13 mouse cellular contexts compared by ENCODE assay signal in the genomic region with DNA sequence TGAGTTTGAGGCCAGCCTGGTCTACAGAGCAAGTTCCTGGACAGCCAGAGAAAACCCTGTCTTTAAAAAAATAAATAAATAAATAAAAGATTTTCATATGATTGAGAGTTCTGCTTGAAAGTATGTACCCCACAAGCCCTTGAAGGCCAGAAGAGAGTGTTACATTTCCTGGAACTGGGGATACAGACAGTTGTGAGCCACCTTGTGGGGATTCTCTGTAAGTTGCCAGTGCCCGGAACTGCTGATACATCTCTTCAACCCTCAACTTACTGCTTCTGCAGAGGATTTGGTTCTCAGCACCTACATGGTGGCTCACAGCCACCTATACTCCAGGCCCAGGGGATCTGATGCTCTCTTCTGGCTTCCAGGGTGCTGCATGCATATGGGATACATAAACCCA. TPM values are rescaled to one million over a fixed set of nuclear protein-coding genes. Genes with fewer than 3 reads are reported as not detected.
DNase-seq lines count a peak whose midpoint lies in the region; ATAC-seq and TF ChIP-seq lines count a peak whose summit lies in the region.
"Had no signal": no experiment of that assay in that cellular context is flagged by ENCODE, and none has a peak within 500 bp of the region (broad histone marks: within the 10 kb centered on the region; RNA-seq: fewer than 3 reads in every experiment).

No protein-coding gene starts in this region.

- no peak overlapping the region for H3K9ac ChIP-seq in embryonic facial prominence, embryonic 11.5 days (replicated peaks; ENCODE audit: low read length)
- H3K9ac ChIP-seq: embryonic facial prominence, embryonic 13.5 days; hindbrain, embryonic 15.5 days; limb, embryonic 15.5 days; midbrain, embryonic 12.5 days had no signal

- no peak overlapping the region for H3K4me3 ChIP-seq in embryonic facial prominence, embryonic 11.5 days (ENCODE audit: low read depth, low read length)
- no peak overlapping the region for H3K4me3 ChIP-seq in embryonic facial prominence, embryonic 10.5 days
- no peak overlapping the region for H3K4me3 ChIP-seq in cortical plate, adult 2 months (ENCODE audit: insufficient read depth, low read length)
- H3K4me3 ChIP-seq: embryonic facial prominence, embryonic 13.5 days; hindbrain, embryonic 15.5 days; limb, embryonic 15.5 days; midbrain, embryonic 12.5 days had no signal

- DNase-seq in embryonic facial prominence, embryonic 11.5 days (ENCODE audit: low spot score) = peak; percentile 18
- no peak for DNase-seq in embryonic facial prominence, embryonic 10.5 days (ENCODE audit: low spot score)
- DNase-seq in retina, embryonic 14.5 days (ENCODE audit: low spot score) = peak; percentile 27
- DNase-seq in retina, postnatal 1 day = no peak
- peak; percentile 48 for DNase-seq in thymus, postnatal 4 days
- DNase-seq in layer of hippocampus, adult 9-10 months (ENCODE audit: low spot score) = no peak
- DNase-seq: adrenal gland, postnatal 10 days had no signal

- peak; percentile 33; the same call in 1 of the 2 replicates for TF ChIP-seq CTCF in cortical plate, adult 2 months (IDR thresholded peaks at IDR 0.05; ENCODE audit: extremely low read depth, insufficient read depth, low read length)

- H3K9me3 ChIP-seq in embryonic facial prominence, embryonic 11.5 days (replicated peaks; ENCODE audit: control insufficient read depth, low read length) = no peaks in the 10 kb centered on the region
- no peaks in the 10 kb centered on the region for H3K9me3 ChIP-seq in embryonic facial prominence, embryonic 10.5 days
- H3K9me3 ChIP-seq: embryonic facial prominence, embryonic 13.5 days; hindbrain, embryonic 15.5 days; limb, embryonic 15.5 days; midbrain, embryonic 12.5 days had no signal

- no peaks in the 10 kb centered on the region for H3K27me3 ChIP-seq in embryonic facial prominence, embryonic 11.5 days (ENCODE audit: control insufficient read depth, insufficient read depth, low read length)
- H3K27me3 ChIP-seq in embryonic facial prominence, embryonic 10.5 days (replicated peaks; ENCODE audit: low read depth, poor library complexity, severe bottlenecking) = no peaks in the 10 kb centered on the region; the same call in 1 of the 2 replicates
- H3K27me3 ChIP-seq: embryonic facial prominence, embryonic 13.5 days; hindbrain, embryonic 15.5 days; limb, embryonic 15.5 days; midbrain, embryonic 12.5 days had no signal

- no peak overlapping the region for H3K27ac ChIP-seq in embryonic facial prominence, embryonic 11.5 days (replicated peaks; ENCODE audit: low read depth, low read length)
- H3K27ac ChIP-seq in embryonic facial prominence, embryonic 10.5 days (replicated peaks) = no peak overlapping the region
- H3K27ac ChIP-seq in cortical plate, adult 2 months (ENCODE audit: insufficient read depth, low read length) = no peak overlapping the region
- H3K27ac ChIP-seq: embryonic facial prominence, embryonic 13.5 days; hindbrain, embryonic 15.5 days; limb, embryonic 15.5 days; midbrain, embryonic 12.5 days had no signal

- no peak for TF ChIP-seq POLR2A in cortical plate, adult 2 months (IDR thresholded peaks at IDR 0.05; ENCODE audit: extremely low read depth, insufficient read depth, low read length)

- whole genome bisulfite sequencing in embryonic facial prominence, embryonic 11.5 days = 50% methylated on average over 1 of the region's 1 CpGs
- 79% methylated on average over 1 of the region's 1 CpGs for WGBS in embryonic facial prominence, embryonic 10.5 days

- no peak for ATAC-seq in embryonic facial prominence, embryonic 11.5 days (replicated peaks; ENCODE audit: insufficient number of reproducible peaks, low FRiP score, low TSS enrichment, low read depth)
- ATAC-seq in erythroid progenitor cell, adult 5-6 weeks (replicated peaks; ENCODE audit: low FRiP score, poor library complexity, severe bottlenecking) = no peak

- H3K4me1 ChIP-seq in embryonic facial prominence, embryonic 11.5 days (ENCODE audit: control insufficient read depth, insufficient read depth, low read length) = no peaks in the 10 kb centered on the region
- no peaks in the 10 kb centered on the region; the same call in 1 of the 2 replicates for H3K4me1 ChIP-seq in embryonic facial prominence, embryonic 10.5 days
- H3K4me1 ChIP-seq in cortical plate, adult 2 months (ENCODE audit: control insufficient read depth, insufficient read depth, low read length) = no peaks in the 10 kb centered on the region
- H3K4me1 ChIP-seq: embryonic facial prominence, embryonic 13.5 days; hindbrain, embryonic 15.5 days; limb, embryonic 15.5 days; midbrain, embryonic 12.5 days had no signal

- H3K4me2 ChIP-seq in embryonic facial prominence, embryonic 11.5 days (ENCODE audit: low read depth, low read length) = no peak overlapping the region
- H3K4me2 ChIP-seq: embryonic facial prominence, embryonic 13.5 days; hindbrain, embryonic 15.5 days; limb, embryonic 15.5 days; midbrain, embryonic 12.5 days had no signal

- no peaks in the 10 kb centered on the region for H3K36me3 ChIP-seq in embryonic facial prominence, embryonic 11.5 days (replicated peaks; ENCODE audit: control insufficient read depth, insufficient read depth, low read depth, low read length)
- H3K36me3 ChIP-seq in embryonic facial prominence, embryonic 10.5 days (replicated peaks) = no peaks in the 10 kb centered on the region
- H3K36me3 ChIP-seq: embryonic facial prominence, embryonic 13.5 days; hindbrain, embryonic 15.5 days; limb, embryonic 15.5 days; midbrain, embryonic 12.5 days had no signal

RNA-seq across cellular contexts. Expression of gene Tab1, which starts 5.7 kb away (rescaled TPM):
- polyA plus RNA-seq in embryonic facial prominence, embryonic 11.5 days (2014; fragmentation: Nextera tagmentation; extraction: Ambion mirVana) = 26.8 and 26.9 TPM in 2 replicates
- polyA plus RNA-seq in embryonic facial prominence, embryonic 10.5 days (2016; fragmentation: Nextera tagmentation; extraction: Ambion mirVana) = 43.3 and 45.3 TPM in 2 replicates
- polyA plus RNA-seq in cortical plate, adult 2 months (2012; rRNA removed) = 33.6 and 33.8 TPM in 2 replicates
- 8.6 and 9.2 TPM in 2 replicates for total RNA-seq in erythroid progenitor cell, adult 5-6 weeks (2015; ENCODE audit: low replicate concordance)
- 22.5 and 26.3 TPM in 2 replicates for total RNA-seq in erythroid progenitor cell, adult 5-6 weeks (2017; ENCODE audit: low replicate concordance)

RNA-seq across cellular contexts. Expression of gene Rpl3, which starts 35.5 kb away (rescaled TPM):
- polyA plus RNA-seq in embryonic facial prominence, embryonic 11.5 days (2014; fragmentation: Nextera tagmentation; extraction: Ambion mirVana) = 1,289 and 1,347 TPM in 2 replicates
- 1,034 and 1,049 TPM in 2 replicates for polyA plus RNA-seq in embryonic facial prominence, embryonic 10.5 days (2016; fragmentation: Nextera tagmentation; extraction: Ambion mirVana)
- polyA plus RNA-seq in cortical plate, adult 2 months (2012; rRNA removed) = 680 and 714 TPM in 2 replicates
- total RNA-seq in erythroid progenitor cell, adult 5-6 weeks (2015; ENCODE audit: low replicate concordance) = 600 and 647 TPM in 2 replicates
- total RNA-seq in erythroid progenitor cell, adult 5-6 weeks (2017; ENCODE audit: low replicate concordance) = 701 and 821 TPM in 2 replicates

RNA-seq across cellular contexts. Expression of gene Syngr1, which starts 36.1 kb away (rescaled TPM):
- polyA plus RNA-seq in embryonic facial prominence, embryonic 11.5 days (2014; fragmentation: Nextera tagmentation; extraction: Ambion mirVana) = 6.4 and 8.3 TPM in 2 replicates
- polyA plus RNA-seq in embryonic facial prominence, embryonic 10.5 days (2016; fragmentation: Nextera tagmentation; extraction: Ambion mirVana) = 5.9 and 7.0 TPM in 2 replicates
- polyA plus RNA-seq in cortical plate, adult 2 months (2012; rRNA removed) = 354 and 372 TPM in 2 replicates
- total RNA-seq in erythroid progenitor cell, adult 5-6 weeks (2015; ENCODE audit: low replicate concordance) = 19.1 and 20.1 TPM in 2 replicates
- total RNA-seq in erythroid progenitor cell, adult 5-6 weeks (2017; ENCODE audit: low replicate concordance) = 3.6 and 16.7 TPM in 2 replicates

RNA-seq across cellular contexts. Expression of gene Mgat3, which starts 46.3 kb away (rescaled TPM):
- 9.9 and 10.5 TPM in 2 replicates for polyA plus RNA-seq in embryonic facial prominence, embryonic 11.5 days (2014; fragmentation: Nextera tagmentation; extraction: Ambion mirVana)
- 6.3 and 7.6 TPM in 2 replicates for polyA plus RNA-seq in embryonic facial prominence, embryonic 10.5 days (2016; fragmentation: Nextera tagmentation; extraction: Ambion mirVana)
- 79.8 and 86.4 TPM in 2 replicates for polyA plus RNA-seq in cortical plate, adult 2 months (2012; rRNA removed)
- total RNA-seq in erythroid progenitor cell, adult 5-6 weeks (2015; ENCODE audit: low replicate concordance) = not detected in 2 replicates
- total RNA-seq in erythroid progenitor cell, adult 5-6 weeks (2017; ENCODE audit: low replicate concordance) = not detected in 2 replicates

Comparison
In these comparisons a context has a peak if more than half of its experiments do, and no peak if none do; other contexts are left out.
1. DNase-seq: peak in embryonic facial prominence, embryonic 11.5 days (single experiment), retina, embryonic 14.5 days (single experiment) and thymus, postnatal 4 days (single experiment); none in embryonic facial prominence, embryonic 10.5 days (single experiment), retina, postnatal 1 day (single experiment) and layer of hippocampus, adult 9-10 months (single experiment).
2. RNA of gene Syngr1, which starts 36.1 kb away (polyA plus RNA-seq): 354 to 372 TPM in cortical plate, adult 2 months; 5.9 to 7.0 TPM in embryonic facial prominence, embryonic 10.5 days and 6.4 to 8.3 TPM in embryonic facial prominence, embryonic 11.5 days; every median in the first group is over 10 times any median in the second.